Mouse (Mus musculus): ENCODE results near the gene Gtf3c6.

The Gtf3c6 gene

DNA sequence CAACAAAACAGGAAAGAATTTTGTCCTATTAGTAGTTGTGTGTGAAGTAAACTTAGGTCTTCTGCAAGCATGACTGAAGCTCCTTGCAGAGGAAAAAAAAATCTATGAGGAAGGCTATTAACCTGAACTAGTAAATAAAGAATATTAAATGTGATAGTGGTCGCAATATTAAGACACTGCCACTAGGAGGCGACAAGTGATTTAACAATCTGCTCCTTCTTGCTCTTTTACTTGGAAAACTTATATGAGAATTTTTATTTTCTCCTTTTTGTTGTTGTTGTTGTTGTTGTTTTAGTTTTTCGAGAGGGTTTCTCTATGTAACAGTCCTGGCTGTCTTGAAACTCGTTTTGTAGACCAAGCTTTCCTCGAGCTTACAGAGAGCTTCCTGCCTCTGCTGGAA, 1.1 kb upstream of the Gtf3c6 start:
- DNase-seq (ENCODE audit: low spot score), result no peak

DNA sequence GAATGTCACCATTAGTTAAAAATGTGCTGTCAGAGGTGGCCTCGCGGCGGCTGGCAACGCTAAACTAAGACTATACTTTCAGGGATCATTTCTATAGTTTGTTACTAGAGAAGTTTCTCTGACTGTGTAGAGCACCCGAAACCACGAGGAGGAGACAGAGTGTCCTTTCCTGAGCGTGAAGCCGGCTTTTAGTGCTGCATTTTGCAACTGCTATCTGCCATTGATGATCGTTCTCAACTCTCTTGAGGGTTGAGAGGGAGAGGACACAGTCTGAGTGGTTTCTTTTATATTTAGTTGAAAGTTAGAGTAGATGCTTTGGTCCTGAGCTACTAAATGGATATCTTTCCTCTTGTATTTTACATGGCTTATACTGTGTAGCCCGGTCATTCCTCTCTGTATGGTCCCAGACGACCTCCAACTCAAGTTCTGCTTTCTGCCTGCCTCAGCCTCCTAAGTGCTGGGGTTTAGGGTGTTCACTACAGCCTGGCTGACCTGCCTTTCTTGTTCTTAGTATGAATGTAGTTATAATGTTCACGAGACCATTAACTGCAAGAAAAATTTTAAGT, 576 bp upstream of the Gtf3c6 start:
- peak; percentile 83 for DNase-seq (ENCODE audit: low spot score)

GRCm38 (mm10) chr10:40256716-40257115, 1.2 kb downstream of the Gtf3c6 start:
- DNase-seq (ENCODE audit: low spot score), result peak; percentile 53

DNA sequence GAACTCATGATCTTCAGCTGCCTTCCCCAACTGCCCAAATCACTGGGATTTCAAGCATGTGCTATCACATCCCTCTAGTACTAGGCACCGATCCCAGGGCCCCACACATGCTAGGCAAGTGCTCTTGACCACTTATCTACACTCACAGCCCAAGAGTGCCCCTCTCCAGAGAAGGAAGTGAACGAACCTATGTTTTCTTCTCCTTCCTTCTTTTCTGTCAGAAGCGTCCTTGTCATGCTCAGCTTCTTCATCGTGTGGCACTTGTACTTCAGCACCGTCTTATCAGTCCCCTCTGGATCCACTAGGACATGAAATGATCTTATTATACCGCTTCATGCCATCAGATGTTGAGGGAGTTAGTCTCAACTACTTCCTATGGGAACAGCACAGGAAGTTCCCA, 6.9 kb downstream of the Gtf3c6 start:
- DNase-seq (ENCODE audit: low spot score), result no peak

- no peak for DNase-seq (ENCODE audit: low spot score)
Observed at GRCm38 (mm10) chr10:40249625-40250024, 8.3 kb downstream of the Gtf3c6 start.

GRCm38 (mm10) chr10:40247166-40247716, 10.7 kb downstream of the Gtf3c6 start:
- DNase-seq (ENCODE audit: low spot score), result no peak

GRCm38 (mm10) chr10:40246374-40247165, 11.3 kb downstream of the Gtf3c6 start, which contains the start of gene Rpf2:
TSS of gene Rpf2 (minus strand) at chr10:40247036.
- DNase-seq (ENCODE audit: low spot score), result peak; percentile 87

GRCm38 (mm10) chr10:40237826-40238225, 20.1 kb downstream of the Gtf3c6 start:
- no peak for DNase-seq (ENCODE audit: low spot score)

- no peak for DNase-seq (ENCODE audit: low spot score)
Observed at GRCm38 (mm10) chr10:40233241-40233640, 24.7 kb downstream of the Gtf3c6 start.

GRCm38 (mm10) chr10:40232442-40232841, 25.5 kb downstream of the Gtf3c6 start:
- DNase-seq (ENCODE audit: low spot score), result no peak

DNA sequence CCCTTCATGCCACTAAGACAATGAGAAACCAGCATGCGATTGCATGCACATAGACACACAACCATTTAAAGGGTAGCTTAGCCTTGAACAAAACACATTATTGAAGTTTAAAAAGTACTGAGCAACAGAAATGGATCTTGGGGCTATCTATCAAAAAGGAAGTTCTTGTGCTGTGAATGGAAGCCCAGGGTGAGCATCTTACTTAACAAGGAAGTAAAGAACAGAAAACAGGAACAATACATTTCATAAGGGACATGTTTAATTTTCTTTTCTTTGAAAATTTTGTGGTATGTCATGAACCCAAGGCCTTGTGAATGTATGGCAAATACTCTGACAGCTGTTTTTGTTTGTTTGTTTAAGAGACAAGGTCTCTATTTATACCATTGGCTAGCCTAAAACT, 28.2 kb downstream of the Gtf3c6 start:
- no peak for DNase-seq (ENCODE audit: low spot score)

DNA sequence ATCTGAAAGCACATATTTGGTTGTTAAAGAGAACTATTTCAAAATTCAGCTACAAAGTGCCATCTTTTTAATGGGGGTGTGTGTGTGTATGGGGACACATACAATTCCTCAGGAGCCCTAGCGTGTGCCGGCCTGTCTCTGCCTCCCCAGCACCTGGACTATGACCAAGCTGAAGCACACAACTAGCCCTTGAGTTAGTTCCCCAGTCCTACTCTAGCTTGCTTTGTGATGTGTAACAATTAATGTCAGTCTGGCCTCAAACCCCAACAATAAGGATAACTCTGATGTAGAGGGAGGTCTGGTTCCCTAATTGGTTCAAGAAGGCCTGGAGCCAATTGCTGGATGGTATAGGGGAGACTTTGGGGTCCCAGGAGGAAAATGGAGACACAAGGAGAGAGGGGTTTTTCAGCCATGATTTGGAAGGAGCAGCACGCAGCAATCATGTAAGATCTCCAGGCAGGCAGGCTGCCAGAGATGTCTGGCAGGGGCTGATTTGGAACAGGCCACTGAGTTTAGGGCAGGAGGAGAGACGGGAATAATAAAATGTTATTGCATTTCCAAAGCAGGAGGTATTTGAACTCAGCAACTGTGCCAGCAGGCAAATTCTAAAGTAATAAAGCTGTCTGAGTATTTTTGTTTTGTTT, 30.1 kb downstream of the Gtf3c6 start:
- no peak for DNase-seq (ENCODE audit: low spot score)

DNA sequence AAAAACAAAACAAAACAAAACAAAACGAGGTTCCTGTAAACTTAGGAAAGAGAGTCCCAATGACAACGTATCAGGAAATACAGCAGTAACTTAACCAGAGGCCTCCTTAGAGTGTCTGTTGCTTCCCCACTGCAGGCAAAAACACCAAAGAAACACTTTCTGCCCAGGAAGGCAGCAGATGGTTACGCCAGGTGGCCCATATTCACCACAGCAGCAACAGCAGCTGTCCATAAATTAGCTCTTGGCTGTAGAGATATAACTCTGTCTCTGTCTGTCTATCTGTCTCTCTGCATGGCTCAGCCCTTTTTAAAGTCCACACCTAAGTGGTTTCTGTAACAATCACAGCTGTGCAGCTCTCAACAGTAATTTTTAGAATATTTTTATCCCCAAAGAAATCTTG, 39.0 kb downstream of the Gtf3c6 start:
- DNase-seq (ENCODE audit: low spot score), result no peak

DNA sequence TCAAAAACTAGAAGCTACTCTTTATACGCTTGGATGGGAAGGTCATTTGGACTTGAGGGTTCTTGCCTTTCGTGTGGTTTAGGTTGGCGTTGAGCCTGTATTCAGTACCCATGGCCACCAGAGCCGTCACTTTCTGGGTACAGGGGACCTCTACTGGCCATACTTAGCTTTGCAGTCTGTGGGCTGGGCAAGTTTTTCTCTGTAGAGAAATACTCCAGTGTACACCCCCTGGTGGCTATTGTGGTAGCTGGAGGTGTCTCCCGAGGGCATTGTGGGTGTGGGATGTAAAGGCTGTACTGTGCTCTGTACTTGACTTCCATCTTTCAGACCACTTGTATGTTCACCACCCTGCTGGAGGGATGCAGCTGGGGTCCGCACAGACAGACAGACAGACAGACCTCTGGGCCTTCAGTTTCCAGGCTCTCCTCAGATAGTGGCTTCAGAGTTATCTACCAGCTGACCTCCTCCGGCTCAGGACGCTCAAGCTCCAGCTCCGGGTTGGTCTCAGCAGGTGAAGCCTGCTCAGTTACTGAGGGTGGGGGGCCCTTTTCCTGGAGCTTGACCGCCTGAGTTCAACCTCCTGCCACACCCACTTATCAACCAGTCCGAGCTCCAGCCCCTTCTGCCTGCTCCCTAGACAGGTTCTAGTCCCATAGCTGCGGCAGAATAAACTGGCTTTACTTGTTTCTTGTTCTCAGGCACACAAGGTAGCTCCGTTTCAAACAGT, 45.3 kb downstream of the Gtf3c6 start:
- DNase-seq (ENCODE audit: low spot score), result peak; percentile 77

All from testis, postnatal 14 days (tissue).